Mouse (Mus musculus) adrenal gland, adult 18-20 months (tissue): ENCODE measurements around the gene Ubash3a. TPM values are rescaled to one million over a fixed set of nuclear protein-coding genes. Genes with fewer than 3 reads are reported as not detected.
"Not testable (repeated sequence)": the region's sequence is repeated elsewhere in the genome, so short reads cannot be mapped to it uniquely, and the experiment has no call there.

Experiments used
- DNase-seq, 2 experiments: peaks; one replicate each; pipeline ENCODE4 v3.0.0; 2021 to 2022; ENCODE audit warnings: low spot score in 2 of 2
- total RNA-seq, 2 experiments: library from RNA; stranded (reverse); gene quantifications; 1 replicate in 1 of 2; 2 replicates in 1 of 2; pipeline ENCODE4 v1.2.3; 2021

Ubash3a gene
- total RNA-seq, 2 experiments from 2014 or later: 0.32 TPM; not detected in 1

GRCm38 (mm10) chr17:31259825-31260224, 52.2 kb downstream of the Ubash3a start:
- DNase-seq: no peak

- peak; percentile 80 to 84 for DNase-seq
Measured at GRCm38 (mm10) chr17:31260430-31260829, 52.8 kb downstream of the Ubash3a start.

GRCm38 (mm10) chr17:31261352-31261751, 53.7 kb downstream of the Ubash3a start:
- DNase-seq: no peak

- DNase-seq: no peak
Measured at GRCm38 (mm10) chr17:31262715-31263114, 55.0 kb downstream of the Ubash3a start.

GRCm38 (mm10) chr17:31263770-31264169, 56.1 kb downstream of the Ubash3a start:
- no peak for DNase-seq

GRCm38 (mm10) chr17:31264372-31264771, 56.7 kb downstream of the Ubash3a start:
- DNase-seq: no peak

GRCm38 (mm10) chr17:31265171-31265572, 57.5 kb downstream of the Ubash3a start:
- DNase-seq: peak in 1 of 2 experiments; percentile 4

GRCm38 (mm10) chr17:31265831-31266230, 58.2 kb downstream of the Ubash3a start:
- DNase-seq: peak in 1 of 2 experiments; percentile 2

GRCm38 (mm10) chr17:31266321-31266950, 58.8 kb downstream of the Ubash3a start:
- no peak for DNase-seq

GRCm38 (mm10) chr17:31267138-31267537, 59.5 kb downstream of the Ubash3a start:
- no peak for DNase-seq

- peak in 1 of 2 experiments; percentile 15 for DNase-seq
Measured at GRCm38 (mm10) chr17:31267603-31268002, 59.9 kb downstream of the Ubash3a start.

- peak in 1 of 2 experiments; percentile 10 for DNase-seq
Measured at GRCm38 (mm10) chr17:31268016-31268415, 60.3 kb downstream of the Ubash3a start.

GRCm38 (mm10) chr17:31269761-31270160, 62.1 kb downstream of the Ubash3a start:
- DNase-seq: peak in 1 of 2 experiments; percentile 21

- DNase-seq: peak in 1 of 2 experiments; percentile 25
Measured at GRCm38 (mm10) chr17:31270246-31270645, 62.6 kb downstream of the Ubash3a start.

GRCm38 (mm10) chr17:31270736-31271135, 63.1 kb downstream of the Ubash3a start:
- DNase-seq: not testable (repeated sequence)

- DNase-seq: no peak
Measured at GRCm38 (mm10) chr17:31271136-31271851, 63.6 kb downstream of the Ubash3a start.

- no peak for DNase-seq
Measured at GRCm38 (mm10) chr17:31272416-31273165, 64.9 kb downstream of the Ubash3a start.

- DNase-seq: no peak
Measured at GRCm38 (mm10) chr17:31273631-31274030, 66.0 kb downstream of the Ubash3a start.

- no peak for DNase-seq
Measured at GRCm38 (mm10) chr17:31275181-31275580, 67.5 kb downstream of the Ubash3a start.

GRCm38 (mm10) chr17:31276207-31276921, 68.7 kb downstream of the Ubash3a start:
- no peak for DNase-seq
